Mouse (Mus musculus) layer of hippocampus, adult 2 months (tissue): ENCODE measurements around the gene L3mbtl4. TPM values are rescaled to one million over a fixed set of nuclear protein-coding genes. Genes with fewer than 3 reads are reported as not detected.
A peak's percentile ranks its signal among the peaks of the same experiment; 100 is the strongest.
"Not testable (repeated sequence)": the region's sequence is repeated elsewhere in the genome, so short reads cannot be mapped to it uniquely, and the experiment has no call there.

Source experiments
- DNase-seq, 2 experiments: peaks; one replicate each; pipeline ENCODE4 v3.0.0; 2022; ENCODE audit warnings: low spot score in 2 of 2
- H3K27ac ChIP-seq: fragments of 200-600 bp; 2 replicates; pipeline ENCODE4 v1.8.1; 2022
- H3K4me3 ChIP-seq: fragments of 200-600 bp; 2 replicates; pipeline ENCODE4 v1.8.1; 2022; ENCODE audit warnings: mild to moderate bottlenecking
- CTCF ChIP-seq: fragments of 200-600 bp; conservative IDR thresholded peaks from 2 replicates; pipeline ENCODE4 v1.8.1; 2022; ENCODE audit warnings: antibody characterized with exemption, mild to moderate bottlenecking, moderate library complexity
- total RNA-seq, 2 experiments: library from RNA; stranded (reverse); gene quantifications; 2 replicates each; pipeline ENCODE4 v1.2.3; 2021

The L3mbtl4 gene
- total RNA-seq, 2 experiments from 2014 or later = 0.41 to 0.44 TPM

DNA sequence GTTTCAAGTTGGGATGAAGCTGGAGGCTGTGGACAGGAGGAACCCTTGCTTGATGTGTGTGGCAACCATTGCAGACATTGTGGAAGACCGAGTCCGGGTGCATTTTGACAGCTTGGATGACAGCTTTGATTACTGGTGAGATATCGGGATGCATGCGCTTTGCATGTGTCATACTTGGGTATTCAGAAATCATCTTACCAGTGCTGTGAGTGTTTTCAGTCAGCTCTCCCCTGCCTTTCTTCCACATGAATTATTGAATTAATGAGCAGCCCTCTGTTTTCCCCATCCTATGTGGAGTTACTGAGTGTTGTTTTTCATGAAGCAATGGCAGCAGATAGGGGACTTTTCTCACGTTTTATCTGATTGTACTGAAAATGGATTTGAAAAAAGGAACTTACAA, 187.9 kb downstream of the L3mbtl4 start:
- no peak for DNase-seq
- no peak overlapping the region for H3K27ac ChIP-seq
- H3K4me3 ChIP-seq = no peak overlapping the region
- no peak for TF ChIP-seq CTCF

DNA sequence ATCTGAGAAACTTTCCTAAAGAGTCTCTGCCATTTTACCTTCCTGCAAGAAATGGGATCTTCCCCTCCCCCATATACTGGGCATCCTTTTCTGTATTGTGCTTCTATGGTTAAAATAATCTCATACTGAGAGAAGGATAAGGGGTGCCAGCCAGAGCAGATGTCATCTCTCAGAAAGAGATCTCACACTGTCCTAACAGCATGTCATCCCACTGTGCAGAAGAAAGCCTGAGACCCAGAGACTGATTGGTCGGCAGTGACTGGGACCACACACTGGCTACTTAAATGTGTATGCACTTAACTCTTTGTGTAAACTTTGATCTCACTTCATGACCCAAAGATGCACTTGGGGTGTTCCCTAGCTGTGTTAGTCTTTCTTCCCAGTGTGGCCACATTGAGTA, 193.7 kb downstream of the L3mbtl4 start:
- Histone ChIP-seq H3K27ac (no peak overlapping the region), H3K4me3 (no peak overlapping the region)
- TF ChIP-seq CTCF = no peak
- no peak for DNase-seq

DNA sequence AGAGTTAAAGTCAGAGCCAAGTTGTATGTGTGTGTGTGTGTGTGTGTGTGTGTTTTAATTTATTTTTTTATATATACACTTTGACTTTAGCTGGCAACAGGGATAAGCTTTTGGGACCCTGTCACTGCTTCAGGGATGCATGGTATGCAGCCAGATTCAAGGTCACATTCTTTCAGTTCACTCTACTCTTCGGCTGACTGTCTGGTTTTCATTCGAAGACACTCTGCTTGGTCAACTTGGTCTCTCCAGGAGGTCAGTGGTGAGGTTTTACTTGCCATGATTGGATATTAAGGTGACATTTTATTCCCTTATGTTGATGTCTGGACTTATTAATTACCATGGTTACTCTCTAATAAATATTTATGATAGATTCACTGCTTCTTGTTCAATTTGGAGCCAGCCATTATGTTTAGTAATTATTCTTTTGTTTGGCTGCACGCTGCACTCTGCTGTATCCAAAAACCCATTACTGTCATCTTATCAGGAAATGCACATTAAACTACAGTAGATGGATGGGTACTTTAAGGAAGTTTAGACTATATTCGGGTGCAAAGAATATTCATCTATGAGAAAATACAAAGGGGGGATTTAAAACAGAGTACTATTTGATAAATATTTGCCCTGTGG, 216.6 kb downstream of the L3mbtl4 start:
- Histone ChIP-seq H3K4me3 (no peak overlapping the region), H3K27ac (no peak overlapping the region)
- no peak for TF ChIP-seq CTCF
- DNase-seq = no peak

GRCm38 (mm10) chr17:68492231-68492630, 218.6 kb downstream of the L3mbtl4 start:
- no peak for DNase-seq
- H3K27ac ChIP-seq = no peak overlapping the region

GRCm38 (mm10) chr17:68502998-68503397, 229.4 kb downstream of the L3mbtl4 start:
- H3K27ac ChIP-seq, H3K4me3 ChIP-seq, DNase-seq: not testable (repeated sequence)

More at GRCm38 (mm10) chr17:68492231-68492630, 218.6 kb downstream of the L3mbtl4 start:
- TF ChIP-seq CTCF = no peak
- H3K4me3 ChIP-seq = no peak overlapping the region

- DNase-seq = no peak
- Histone ChIP-seq H3K4me3 (no peak overlapping the region), H3K27ac (peak overlapping the region; percentile 53; the same call in 1 of the 2 replicates)
- no peak for TF ChIP-seq CTCF
These were observed 286.1 kb downstream of the L3mbtl4 start for GRCm38 (mm10) chr17:68559698-68560097.

GRCm38 (mm10) chr17:68560264-68560663, 286.7 kb downstream of the L3mbtl4 start:
- no peak overlapping the region for H3K27ac ChIP-seq
- peak in 1 of 2 experiments; percentile 19 for DNase-seq
- no peak for TF ChIP-seq CTCF
- H3K4me3 ChIP-seq = no peak overlapping the region

GRCm38 (mm10) chr17:68571806-68572205, 298.2 kb downstream of the L3mbtl4 start:
- H3K27ac ChIP-seq = no peak overlapping the region
- TF ChIP-seq CTCF = no peak; the same call in 1 of the 2 replicates
- H3K4me3 ChIP-seq = no peak overlapping the region
- no peak for DNase-seq

- Histone ChIP-seq H3K4me3 (no peak overlapping the region), H3K27ac (no peak overlapping the region)
- no peak for DNase-seq
- no peak for TF ChIP-seq CTCF
These were observed 311.6 kb downstream of the L3mbtl4 start for GRCm38 (mm10) chr17:68585195-68585594.

- Histone ChIP-seq H3K4me3 (no peak overlapping the region), H3K27ac (no peak overlapping the region)
- no peak for DNase-seq
- TF ChIP-seq CTCF = no peak
These were observed 318.0 kb downstream of the L3mbtl4 start for GRCm38 (mm10) chr17:68591619-68592018.

DNA sequence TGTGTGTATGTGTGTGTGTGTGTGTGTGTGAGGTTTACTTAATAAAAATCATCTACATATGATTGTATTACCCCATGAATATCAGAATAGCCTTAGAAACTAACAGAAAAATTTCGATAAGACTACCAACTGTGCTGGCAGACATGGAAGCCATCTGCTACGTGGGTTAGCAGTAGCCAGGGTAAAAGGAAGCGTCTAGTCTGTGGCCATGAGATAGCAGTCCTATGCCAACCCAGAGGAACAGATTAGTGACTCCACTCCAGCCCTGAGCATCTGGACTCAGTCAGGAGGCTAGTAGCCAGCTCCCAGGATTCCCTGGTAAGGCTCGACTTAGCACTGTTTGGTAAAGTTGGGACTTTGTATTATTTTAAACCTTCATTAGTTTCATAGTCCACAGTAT, 329.1 kb downstream of the L3mbtl4 start:
- H3K4me3 ChIP-seq = no peak overlapping the region
- no peak for TF ChIP-seq CTCF
- DNase-seq = peak in 1 of 2 experiments; percentile 1

DNA sequence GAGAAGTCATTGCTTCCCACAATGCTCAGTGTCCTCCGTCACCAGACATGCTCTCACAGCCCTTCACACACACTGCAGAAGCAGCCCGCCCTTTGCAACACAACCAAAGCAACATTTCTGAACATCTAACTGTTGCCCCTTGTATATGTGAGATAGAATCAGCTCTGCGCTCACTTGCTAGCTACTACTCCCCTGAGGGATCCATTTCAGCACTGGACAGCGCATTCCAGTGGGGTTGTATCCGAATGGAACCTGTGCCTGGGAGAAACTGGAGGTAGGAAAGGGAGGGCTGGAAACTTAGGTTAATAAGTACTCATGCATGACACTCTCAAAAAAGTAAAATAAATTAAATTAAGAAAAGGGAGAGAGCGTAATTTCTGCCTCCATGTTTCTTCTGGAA, 334.1 kb downstream of the L3mbtl4 start:
- Histone ChIP-seq H3K27ac (no peak overlapping the region), H3K4me3 (no peak overlapping the region)
- no peak for DNase-seq
- no peak for TF ChIP-seq CTCF

More for the DNA sequence above, 329.1 kb downstream of the L3mbtl4 start:
- H3K27ac ChIP-seq = no peak overlapping the region

GRCm38 (mm10) chr17:68611247-68611646, 337.6 kb downstream of the L3mbtl4 start:
- DNase-seq = no peak
- Histone ChIP-seq H3K27ac (no peak overlapping the region), H3K4me3 (no peak overlapping the region)
- TF ChIP-seq CTCF = no peak

- peak in 1 of 2 experiments; percentile 58 for DNase-seq
- TF ChIP-seq CTCF = no peak
- no peak overlapping the region; the same call in 1 of the 2 replicates for H3K27ac ChIP-seq
- H3K4me3 ChIP-seq = no peak overlapping the region
These were observed 351.7 kb downstream of the L3mbtl4 start for GRCm38 (mm10) chr17:68625281-68625680.
